Mouse (Mus musculus) neural tube, embryonic 14.5 days (tissue): ENCODE results near the gene Cldn15. TPM values are rescaled to one million over a fixed set of nuclear protein-coding genes. Genes with fewer than 3 reads are reported as not detected.
A peak's percentile ranks its signal among the peaks of the same experiment; 100 is the strongest.

Source experiments
- ATAC-seq: fragments of 200-750 bp; cut with Nextera tagmentation; 2 replicates; pipeline ENCODE4 v1.8.0; 2017; ENCODE audit warnings: low read depth, mild to moderate bottlenecking, moderate TSS enrichment, moderate library complexity
- H3K27ac ChIP-seq: fragments of 300-500 bp; sonication (generic); 2 replicates; pipeline ENCODE4 v1.5.1; 2014; ENCODE audit warnings: low read depth, mild to moderate bottlenecking, control low read depth, low read length, moderate library complexity, mixed read lengths
- H3K27me3 ChIP-seq: fragments of 300-500 bp; sonication (generic); 2 replicates; pipeline ENCODE4 v1.6.1; 2014; ENCODE audit warnings: low read length; ENCODE audit not compliant: control insufficient read depth, insufficient read depth
- H3K36me3 ChIP-seq: fragments of 300-500 bp; sonication (generic); 2 replicates; pipeline ENCODE4 v1.6.1; 2014; ENCODE audit warnings: low read length, mixed read lengths; ENCODE audit not compliant: control insufficient read depth, insufficient read depth
- H3K4me1 ChIP-seq: fragments of 300-500 bp; sonication (generic); 2 replicates; pipeline ENCODE4 v1.6.1; 2014; ENCODE audit warnings: low read length; ENCODE audit not compliant: control insufficient read depth, insufficient read depth
- H3K4me2 ChIP-seq: fragments of 300-500 bp; sonication (generic); 2 replicates; pipeline ENCODE4 v1.6.1; 2014; ENCODE audit warnings: mild to moderate bottlenecking, low read depth, low read length, control low read depth
- H3K4me3 ChIP-seq: fragments of 300-500 bp; sonication (generic); 2 replicates; pipeline ENCODE4 v1.5.1; 2014; ENCODE audit warnings: low read depth, low read length, control low read depth, mixed read lengths
- H3K9ac ChIP-seq: fragments of 300-500 bp; sonication (generic); replicated peaks from 2 replicates; pipeline ENCODE4 v1.6.1; 2014; ENCODE audit warnings: low read depth, mild to moderate bottlenecking, control low read depth, low read length, mixed read lengths
- H3K9me3 ChIP-seq: fragments of 300-500 bp; sonication (generic); 2 replicates; pipeline ENCODE4 v1.6.1; 2016; ENCODE audit warnings: low read length; ENCODE audit not compliant: control insufficient read depth
- WGBS: fragments of 180-500 bp; shearing (Covaris S2); extraction: QIAGEN DNeasy Blood & Tissue Kit; methylation state at CpG from one replicate; pipeline ENCODE4 v1.1.7; 2014; 5-methylcytosine and 5-hydroxymethylcytosine counted together
- microRNA counts: library from miRNA; unstranded; fragments of <30 nt; microRNA quantifications from one replicate; lab custom pipeline; 2016
- microRNA-seq: library from miRNA; unstranded; fragments of <30 nt; microRNA quantifications from one replicate; pipeline ENCODE4, GENCODE M21; 2016
- polyA plus RNA-seq: library from polyadenylated mRNA; unstranded; fragments of >200 nt; fragmentation: Nextera tagmentation; extraction: Ambion mirVana; gene quantifications from 2 replicates; pipeline ENCODE4 v1.2.1, GENCODE M21; 2014

Gene Cldn15
- polyA plus RNA-seq, 1 experiment from 2014 or later, result 0.12 TPM

DNA sequence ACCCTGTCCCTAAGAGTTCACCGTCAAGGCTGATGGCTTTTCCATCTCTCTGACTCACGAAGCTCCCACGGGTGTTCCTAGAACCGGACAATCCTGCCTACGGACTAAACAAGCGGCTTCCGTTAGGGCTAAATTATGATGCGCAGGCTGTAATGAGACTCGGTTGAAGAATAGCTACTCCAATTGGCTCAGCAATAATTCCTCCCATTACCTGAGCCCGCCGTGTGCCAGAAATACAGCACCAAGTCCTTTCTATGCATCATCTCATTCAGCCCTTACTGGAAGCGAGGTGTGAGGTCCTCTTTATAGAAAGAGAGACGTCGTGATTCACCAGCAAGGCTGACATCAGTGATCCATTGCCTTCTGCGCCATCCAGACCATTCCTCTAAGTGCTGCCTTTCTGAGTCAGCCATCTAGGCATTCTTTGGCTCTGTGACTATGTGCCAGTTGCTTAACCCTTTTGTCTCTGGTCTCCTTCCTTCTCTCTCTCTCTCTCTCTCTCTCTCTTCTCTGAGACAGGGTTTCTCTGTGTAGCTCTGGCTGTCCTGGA lies 46.1 kb downstream of the Cldn15 start:
- Histone ChIP-seq H3K4me1 (no peaks in the 10 kb centered on the region), H3K27ac (no peak overlapping the region), H3K4me3 (no peak overlapping the region), H3K9ac (no peak overlapping the region), H3K9me3 (no peaks in the 10 kb centered on the region), H3K4me2 (no peak overlapping the region), H3K27me3 (no peaks in the 10 kb centered on the region), H3K36me3 (no peaks in the 10 kb centered on the region)
- no peak for ATAC-seq
- 64% methylated on average over 15 of the region's 15 CpGs for WGBS

DNA sequence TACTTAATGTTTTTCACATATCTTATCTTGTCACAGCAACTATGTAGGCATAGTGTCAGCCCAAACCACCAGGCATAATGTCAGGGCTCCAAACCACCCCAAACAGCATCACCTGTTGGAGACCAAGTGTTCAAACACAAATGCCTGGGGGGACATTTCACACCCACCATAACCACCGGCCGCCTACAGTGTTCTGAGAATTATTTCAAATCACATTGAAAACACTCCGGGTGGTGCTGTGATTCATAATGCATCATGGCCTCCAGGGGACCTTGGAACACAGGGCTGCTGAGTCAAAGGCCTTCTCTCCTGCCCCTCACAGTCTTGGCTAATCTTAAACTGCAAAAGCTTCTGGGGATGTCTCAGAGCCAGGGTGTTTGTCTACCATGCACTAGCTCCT lies 49.5 kb downstream of the Cldn15 start:
- no peaks in the 10 kb centered on the region for H3K4me1 ChIP-seq
- H3K27ac ChIP-seq, result no peak overlapping the region
- no peak overlapping the region for H3K4me3 ChIP-seq
- no peak overlapping the region for H3K9ac ChIP-seq
- no peaks in the 10 kb centered on the region for H3K36me3 ChIP-seq
- no peaks in the 10 kb centered on the region for H3K9me3 ChIP-seq
- 97% methylated on average over 3 of the region's 3 CpGs for WGBS
- H3K4me2 ChIP-seq, result no peak overlapping the region
- no peak for ATAC-seq
- H3K27me3 ChIP-seq, result no peaks in the 10 kb centered on the region

DNA sequence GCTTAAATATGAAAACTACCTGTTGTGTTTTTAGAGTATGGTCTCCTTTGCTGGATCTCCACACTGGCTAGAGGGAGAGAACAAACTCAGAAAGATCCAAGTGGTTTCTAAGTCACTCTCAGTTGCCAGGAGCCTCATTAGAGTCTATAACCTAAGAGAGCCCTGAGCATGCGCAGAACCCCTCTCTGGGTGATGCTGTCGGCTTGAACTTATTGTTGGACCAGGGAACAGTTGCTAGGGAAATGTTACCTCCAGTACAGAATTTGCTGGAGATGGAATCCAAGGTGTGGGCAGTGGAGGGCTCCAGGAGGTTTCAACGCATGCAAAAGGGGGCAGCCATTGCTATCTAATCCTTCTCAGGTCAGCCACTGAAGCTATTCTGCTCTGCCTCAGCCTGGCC lies 57.9 kb downstream of the Cldn15 start:
- no peak overlapping the region for H3K4me3 ChIP-seq
- no peaks in the 10 kb centered on the region for H3K4me1 ChIP-seq
- no peaks in the 10 kb centered on the region for H3K9me3 ChIP-seq
- H3K27me3 ChIP-seq, result peaks cover 30% of the 10 kb centered on the region
- no peak overlapping the region for H3K9ac ChIP-seq
- H3K36me3 ChIP-seq, result no peaks in the 10 kb centered on the region
- H3K27ac ChIP-seq, result no peak overlapping the region
- no peak for ATAC-seq
- WGBS, result 54% methylated on average over 3 of the region's 3 CpGs
- no peak overlapping the region for H3K4me2 ChIP-seq

DNA sequence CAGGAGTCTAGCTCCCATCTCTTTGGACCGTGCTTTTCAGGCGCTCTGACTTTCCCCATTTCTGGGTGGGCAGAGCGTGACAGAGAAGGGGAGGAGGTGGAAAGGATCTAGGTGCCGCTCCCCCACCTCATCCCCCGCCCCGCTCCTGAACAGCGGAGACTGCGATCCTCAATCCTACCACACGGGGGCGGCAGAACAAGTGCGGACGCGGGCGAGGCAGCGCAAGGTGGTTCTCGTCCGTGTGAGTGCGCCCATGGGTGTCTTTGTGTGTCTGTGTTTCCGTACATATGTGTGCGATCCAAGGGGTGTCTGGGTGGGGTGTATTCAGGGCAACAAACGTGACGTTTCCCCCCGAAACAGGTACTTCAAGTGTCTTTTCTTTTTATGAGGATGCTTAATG lies 58.7 kb downstream of the Cldn15 start:
- no peaks in the 10 kb centered on the region for H3K36me3 ChIP-seq
- H3K4me3 ChIP-seq, result 0 out of 2 replicates have a peak overlapping the region, but pooled peaks have one; percentile 13
- H3K9ac ChIP-seq, result no peak overlapping the region
- WGBS, result under 1% methylated on average over 23 of the region's 23 CpGs
- H3K4me1 ChIP-seq, result no peaks in the 10 kb centered on the region
- H3K4me2 ChIP-seq, result no peak overlapping the region
- no peak; the same call in 1 of the 2 replicates for ATAC-seq
- no peak overlapping the region for H3K27ac ChIP-seq
- no peaks in the 10 kb centered on the region for H3K9me3 ChIP-seq
- H3K27me3 ChIP-seq, result peaks cover 32% of the 10 kb centered on the region

MicroRNAs within 50 kb of the gene (microRNA counts, 519-probe panel; counts per million panel counts)
- microRNA mmu-miR-702 (lab: Ali Mortazavi, UCI), result not detected

Small RNAs within 50 kb of the gene (microRNA-seq; reads per million reads assigned to microRNA genes)
- 90.5 reads per million, percentile 46 among the genes with 10 or more reads in this experiment for gene Mir702

Other genes starting within 250 kb of the Cldn15 start
- gene Col26a1, start 83.4 kb upstream of the Cldn15 start, polyA plus RNA-seq, result 12.6 and 22.7 TPM in 2 replicates
- gene Ift22, start 58.5 kb upstream of the Cldn15 start, polyA plus RNA-seq, result 113 and 119 TPM in 2 replicates
- gene Fis1, start 13.3 kb upstream of the Cldn15 start, polyA plus RNA-seq, result 409 and 414 TPM in 2 replicates
- gene Plod3, start 20.4 kb downstream of the Cldn15 start, polyA plus RNA-seq, result 30.5 and 34.5 TPM in 2 replicates
- 115 and 138 TPM in 2 replicates for gene Znhit1, start 21.4 kb downstream of the Cldn15 start, polyA plus RNA-seq
- gene Vgf, start 59.8 kb downstream of the Cldn15 start, polyA plus RNA-seq, result 5.6 TPM in 2 replicates
- 175 and 176 TPM in 2 replicates for gene Ap1s1, start 79.5 kb downstream of the Cldn15 start, polyA plus RNA-seq
- gene Serpine1, start 105.7 kb downstream of the Cldn15 start, polyA plus RNA-seq, result 0.30 and 0.44 TPM in 2 replicates
- gene Trim56, start 149.6 kb downstream of the Cldn15 start, polyA plus RNA-seq, result 2.1 and 3.0 TPM in 2 replicates
- gene Muc3, start 182.7 kb downstream of the Cldn15 start, polyA plus RNA-seq, result not detected in 2 replicates
- 0.37 and 0.91 TPM in 2 replicates for gene Muc3a, start 245.8 kb downstream of the Cldn15 start, polyA plus RNA-seq